Mouse (Mus musculus): ENCODE data around the gene Hmga1.

GRCm38 (mm10) chr17:27506871-27507590 lies 49.3 kb upstream of the Hmga1 start:
- TF ChIP-seq CTCF (IDR thresholded peaks at IDR 0.05; ENCODE audit: low read depth, low read length) (no peak), POLR2A (IDR thresholded peaks at IDR 0.05; ENCODE audit: extremely low read depth, insufficient read depth, low read length) (no peak)
